Mouse (Mus musculus) cerebellum, adult 2 months (tissue): ENCODE measurements around the gene Colec11.

Experiments
- CTCF ChIP-seq: fragments of 200-500 bp; IDR thresholded peaks from 2 replicates; pipeline ENCODE4 v1.5.1; 2011; ENCODE audit warnings: low read depth, mild to moderate bottlenecking, control low read depth, low read length, moderate library complexity, borderline replicate concordance; ENCODE audit not compliant: insufficient read depth
- POLR2A ChIP-seq: fragments of 200-500 bp; IDR thresholded peaks from 2 replicates; pipeline ENCODE4 v1.6.1; 2011; ENCODE audit warnings: low read length, control low read depth, borderline replicate concordance; ENCODE audit not compliant: insufficient read depth

DNA sequence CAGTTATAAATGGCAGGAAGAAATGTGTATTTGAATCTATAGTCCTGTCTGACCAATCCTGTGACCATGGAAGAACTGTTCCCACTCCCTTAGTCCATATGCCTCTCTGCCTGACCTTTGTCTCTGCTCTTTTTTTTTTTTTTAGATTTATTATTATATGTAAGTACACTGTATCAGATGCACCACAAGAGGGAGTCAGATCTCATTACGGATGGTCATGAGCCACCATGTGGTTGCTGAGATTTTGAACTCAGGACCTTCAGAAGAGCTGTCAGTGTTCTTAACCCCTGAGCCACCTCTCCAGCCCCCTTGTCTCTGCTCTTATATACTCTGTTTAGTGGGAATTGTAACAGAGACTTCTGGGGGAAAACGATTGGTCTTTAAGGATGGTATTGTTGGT is 15.6 kb upstream of the Colec11 start:
- TF ChIP-seq POLR2A (no peak), CTCF (no peak)
